Mouse (Mus musculus) intestine, postnatal 0 days (tissue): ENCODE measurements around the gene Fyb2. TPM values are rescaled to one million over a fixed set of nuclear protein-coding genes. Genes with fewer than 3 reads are reported as not detected.

Experiments used
- ATAC-seq: fragments of 200-750 bp; cut with Nextera tagmentation; 2 replicates; pipeline ENCODE4 v1.8.0; 2017; ENCODE audit warnings: mild to moderate bottlenecking, moderate TSS enrichment, moderate library complexity
- H3K27ac ChIP-seq: fragments of 300-500 bp; sonication (generic); 2 replicates; pipeline ENCODE4 v1.5.1; 2014; ENCODE audit warnings: mild to moderate bottlenecking, low read depth, low read length, moderate library complexity
- H3K27me3 ChIP-seq: fragments of 300-500 bp; sonication (generic); replicated peaks from 2 replicates; pipeline ENCODE4 v1.6.1; 2014; ENCODE audit warnings: low read length, mixed read lengths; ENCODE audit not compliant: control insufficient read depth, insufficient read depth
- H3K36me3 ChIP-seq: fragments of 300-500 bp; sonication (generic); 2 replicates; pipeline ENCODE4 v1.6.1; 2014; ENCODE audit warnings: mild to moderate bottlenecking, moderate library complexity; ENCODE audit not compliant: control insufficient read depth, insufficient read depth
- H3K4me1 ChIP-seq: fragments of 300-500 bp; sonication (generic); replicated peaks from 2 replicates; pipeline ENCODE4 v1.6.1; 2014; ENCODE audit warnings: antibody characterized with exemption, low read length, mixed read lengths; ENCODE audit not compliant: control insufficient read depth, insufficient read depth
- H3K4me2 ChIP-seq: fragments of 300-500 bp; sonication (generic); replicated peaks from 2 replicates; pipeline ENCODE4 v1.6.1; 2014; ENCODE audit warnings: low read depth, mild to moderate bottlenecking, moderate library complexity
- H3K4me3 ChIP-seq: fragments of 300-500 bp; sonication (generic); 2 replicates; pipeline ENCODE4 v1.5.1; 2014; ENCODE audit warnings: low read depth, low read length
- H3K9ac ChIP-seq: fragments of 300-500 bp; sonication (generic); 2 replicates; pipeline ENCODE4 v1.6.1; 2014; ENCODE audit warnings: mild to moderate bottlenecking, low read depth, low read length
- H3K9me3 ChIP-seq: fragments of 300-500 bp; sonication (generic); 2 replicates; pipeline ENCODE4 v1.6.1; 2016; ENCODE audit warnings: mixed run types; ENCODE audit not compliant: control insufficient read depth
- CTCF ChIP-seq: sonication (generic); IDR thresholded peaks from 2 replicates; pipeline ENCODE4 v1.5.1; 2016; ENCODE audit warnings: low read depth, mild to moderate bottlenecking, control low read depth, antibody characterized with exemption, moderate library complexity
- WGBS: fragments of 180-500 bp; shearing (Covaris S2); extraction: QIAGEN DNeasy Blood & Tissue Kit; methylation state at CpG from one replicate; pipeline ENCODE4 v1.1.7; 2014; 5-methylcytosine and 5-hydroxymethylcytosine counted together
- polyA plus RNA-seq: library from polyadenylated mRNA; unstranded; fragments of >200 nt; fragmentation: Nextera tagmentation; extraction: Ambion mirVana; gene quantifications from 2 replicates; pipeline ENCODE4 v1.2.1, GENCODE M21; 2015

The Fyb2 gene
- polyA plus RNA-seq, 1 experiment from 2014 or later, result 0.25 TPM

GRCm38 (mm10) chr4:105033153-105033552, 119.9 kb downstream of the Fyb2 start:
- Histone ChIP-seq H3K9me3 (no peaks in the 10 kb centered on the region), H3K36me3 (no peaks in the 10 kb centered on the region; the same call in 1 of the 2 replicates), H3K9ac (no peak overlapping the region), H3K4me3 (no peak overlapping the region), H3K27ac (no peak overlapping the region), H3K27me3 (no peaks in the 10 kb centered on the region), H3K4me1 (no peaks in the 10 kb centered on the region), H3K4me2 (no peak overlapping the region)
- no peak for ATAC-seq
- WGBS, result 65% methylated on average over 7 of the region's 7 CpGs
- peak; percentile 47 for TF ChIP-seq CTCF

DNA sequence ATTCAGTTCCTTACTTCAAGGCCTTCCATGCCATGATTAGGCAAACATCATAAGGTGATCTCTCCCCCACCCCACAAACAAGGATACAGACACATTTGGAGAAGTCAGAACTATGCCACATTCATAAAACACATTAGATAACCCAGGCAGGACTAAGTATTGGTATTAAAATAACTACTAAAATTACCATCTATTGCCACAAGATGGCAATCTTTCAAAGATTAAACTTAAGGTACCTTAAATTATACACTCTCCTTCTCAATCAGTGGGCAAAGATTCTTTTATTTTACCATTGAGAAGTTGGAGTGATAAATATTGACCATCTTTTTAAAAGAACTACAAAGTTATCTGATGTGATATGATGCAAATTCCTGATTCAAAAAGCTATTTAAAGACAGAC, 121.0 kb downstream of the Fyb2 start:
- ATAC-seq, result no peak
- TF ChIP-seq CTCF, result peak; percentile 57

GRCm38 (mm10) chr4:105050041-105050440, 136.8 kb downstream of the Fyb2 start:
- Histone ChIP-seq H3K4me1 (no peaks in the 10 kb centered on the region), H3K4me3 (no peak overlapping the region), H3K36me3 (peaks cover 3% of the 10 kb centered on the region; the same call in 1 of the 2 replicates), H3K27me3 (no peaks in the 10 kb centered on the region), H3K9me3 (no peaks in the 10 kb centered on the region), H3K4me2 (no peak overlapping the region), H3K9ac (no peak overlapping the region), H3K27ac (no peak overlapping the region)
- TF ChIP-seq CTCF, result no peak
- no peak for ATAC-seq
- WGBS, result 53% methylated on average over 1 of the region's 1 CpGs

More for the DNA sequence above, 121.0 kb downstream of the Fyb2 start:
- Histone ChIP-seq H3K27ac (no peak overlapping the region), H3K4me1 (no peaks in the 10 kb centered on the region), H3K9me3 (no peaks in the 10 kb centered on the region), H3K27me3 (no peaks in the 10 kb centered on the region), H3K4me2 (no peak overlapping the region), H3K36me3 (no peaks in the 10 kb centered on the region; the same call in 1 of the 2 replicates), H3K4me3 (no peak overlapping the region), H3K9ac (no peak overlapping the region)

DNA sequence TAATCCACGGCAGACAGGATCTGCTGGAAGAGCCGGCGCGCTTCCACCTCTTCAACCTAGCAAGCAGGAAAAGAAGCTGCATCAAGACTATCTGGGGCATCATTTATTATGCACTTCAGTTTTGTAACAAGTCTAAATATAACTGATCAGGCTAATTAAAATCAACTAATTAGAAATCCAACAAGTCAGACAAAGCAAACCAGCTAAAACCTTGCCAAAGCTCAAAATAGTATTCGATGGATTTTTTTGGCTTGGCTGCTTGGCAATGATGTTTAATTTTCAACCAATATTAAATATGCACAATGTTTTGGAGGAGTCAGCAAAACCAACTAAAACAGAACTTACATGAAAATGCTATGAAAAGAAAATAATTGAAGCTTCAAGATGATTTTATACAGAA, 138.0 kb downstream of the Fyb2 start:
- Histone ChIP-seq H3K9me3 (no peaks in the 10 kb centered on the region), H3K27ac (no peak overlapping the region), H3K4me1 (no peaks in the 10 kb centered on the region), H3K9ac (no peak overlapping the region), H3K27me3 (no peaks in the 10 kb centered on the region), H3K4me3 (no peak overlapping the region), H3K36me3 (peaks cover 3% of the 10 kb centered on the region; the same call in 1 of the 2 replicates), H3K4me2 (no peak overlapping the region)
- 96% methylated on average over 5 of the region's 5 CpGs for WGBS
- ATAC-seq, result no peak
- TF ChIP-seq CTCF, result no peak

Other genes with a start within 250 kb of the Fyb2 start
- gene C8b, start 147.1 kb upstream of the Fyb2 start, polyA plus RNA-seq, result 2.9 and 3.0 TPM in 2 replicates
- not detected in 2 replicates for gene Gm17662, start 56.1 kb upstream of the Fyb2 start, polyA plus RNA-seq
- not detected in 2 replicates for gene C8a, start 37.1 kb upstream of the Fyb2 start, polyA plus RNA-seq
- gene Prkaa2, start 196.4 kb downstream of the Fyb2 start, polyA plus RNA-seq, result 10.2 and 10.9 TPM in 2 replicates
- 84.1 and 84.3 TPM in 2 replicates for gene Plpp3, start 243.9 kb downstream of the Fyb2 start, polyA plus RNA-seq